Mouse (Mus musculus): ENCODE measurements at regions not wholly inside any gene's neighbourhood (a gene's known extent, or its start where the extent isn't known, plus 50 kb on each side); places are given as distances from the start of the nearest gene placed in this dataset.
A peak's percentile ranks its signal among the peaks of the same experiment; 100 is the strongest.

DNA sequence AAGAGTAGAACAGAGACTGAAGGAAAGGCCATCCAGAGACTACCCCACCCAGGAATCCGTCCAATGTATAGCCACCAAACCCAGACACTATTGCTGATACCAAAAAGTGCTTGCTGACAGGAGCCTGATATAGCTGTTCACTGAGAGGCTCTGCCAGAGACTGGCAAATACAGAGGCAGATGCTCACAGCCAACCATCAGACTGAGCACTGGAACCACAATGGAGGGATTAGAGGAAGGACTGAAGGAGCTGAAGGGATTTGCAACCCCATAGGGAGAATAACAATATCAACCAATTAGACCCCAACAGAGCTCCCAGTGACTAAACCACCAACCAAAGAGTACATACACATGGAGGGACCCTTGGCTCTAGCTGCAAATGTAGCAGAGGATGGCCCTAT lies 1389.8 kb upstream of the Zeb2 start:
- 24% methylated on average over 1 of the region's 1 CpGs for WGBS
- no peak for ATAC-seq

DNA sequence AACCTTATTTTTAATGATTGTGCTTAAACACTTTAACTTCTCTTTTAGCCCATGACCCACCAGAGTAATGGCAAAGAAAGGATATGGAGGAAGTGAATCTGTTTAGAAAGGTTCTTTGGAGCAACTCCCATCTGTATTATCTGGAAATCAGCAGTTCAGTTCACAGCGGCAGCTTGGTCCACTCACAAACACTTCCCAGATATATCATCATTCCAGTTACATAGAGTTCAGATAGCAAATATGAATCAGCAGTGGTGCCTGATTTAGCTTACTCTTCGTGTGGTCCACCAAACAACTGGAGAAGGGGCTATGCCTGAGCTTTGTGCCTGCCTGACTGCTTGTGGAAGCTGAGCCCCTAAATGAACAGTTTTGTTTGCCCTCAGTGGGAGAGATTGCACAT lies 1385.9 kb upstream of the Zeb2 start:
- Histone ChIP-seq H3K9me3 (ENCODE audit: control insufficient read depth, low read length) (no peaks in the 10 kb centered on the region), H3K4me3 (replicated peaks; ENCODE audit: low read length) (no peak overlapping the region), H3K9ac (replicated peaks; ENCODE audit: low read depth, low read length) (no peak overlapping the region), H3K27me3 (replicated peaks; ENCODE audit: control insufficient read depth, insufficient read depth, low read length) (no peaks in the 10 kb centered on the region), H3K4me2 (ENCODE audit: low read length) (no peak overlapping the region), H3K4me1 (replicated peaks; ENCODE audit: control insufficient read depth, insufficient read depth, low read length) (no peaks in the 10 kb centered on the region), H3K27ac (ENCODE audit: low read length) (no peak overlapping the region), H3K36me3 (ENCODE audit: control insufficient read depth, insufficient read depth) (no peaks in the 10 kb centered on the region)
- WGBS = 89% methylated on average over 2 of the region's 2 CpGs
- no peak for ATAC-seq

More for the DNA sequence above, 1389.8 kb upstream of the Zeb2 start:
- Histone ChIP-seq H3K36me3 (ENCODE audit: control insufficient read depth, insufficient read depth) (no peaks in the 10 kb centered on the region), H3K27ac (ENCODE audit: low read length) (no peak overlapping the region), H3K9me3 (ENCODE audit: control insufficient read depth, low read length) (no peaks in the 10 kb centered on the region), H3K9ac (replicated peaks; ENCODE audit: low read depth, low read length) (no peak overlapping the region), H3K4me2 (ENCODE audit: low read length) (no peak overlapping the region), H3K4me3 (replicated peaks; ENCODE audit: low read length) (no peak overlapping the region), H3K4me1 (replicated peaks; ENCODE audit: control insufficient read depth, insufficient read depth, low read length) (no peaks in the 10 kb centered on the region), H3K27me3 (replicated peaks; ENCODE audit: control insufficient read depth, insufficient read depth, low read length) (no peaks in the 10 kb centered on the region)

DNA sequence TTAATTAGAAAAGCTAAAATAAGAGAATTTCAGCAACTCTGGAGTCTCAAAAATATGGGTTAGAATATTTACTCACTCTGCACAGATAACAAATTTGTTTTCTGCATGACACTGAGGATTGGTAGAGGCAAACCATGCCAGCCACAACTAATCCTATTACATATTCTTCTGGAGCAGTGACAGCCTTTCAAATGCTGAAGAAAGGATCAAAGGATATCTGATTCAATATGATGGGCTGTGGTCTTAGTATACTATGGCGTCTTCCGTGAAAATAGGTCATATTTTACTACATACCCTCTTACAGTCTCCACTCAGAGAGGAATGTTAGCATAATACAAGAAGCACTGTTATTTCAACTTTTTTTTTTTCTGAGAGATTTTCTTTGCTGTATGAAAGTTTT lies 1375.1 kb upstream of the Zeb2 start:
- H3K4me2 ChIP-seq (ENCODE audit: low read length) = no peak overlapping the region
- H3K27ac ChIP-seq (ENCODE audit: low read length) = no peak overlapping the region
- no peak overlapping the region for H3K4me3 ChIP-seq (replicated peaks; ENCODE audit: low read length)
- no peaks in the 10 kb centered on the region for H3K4me1 ChIP-seq (replicated peaks; ENCODE audit: control insufficient read depth, insufficient read depth, low read length)
- no peak for ATAC-seq
- no peaks in the 10 kb centered on the region; the same call in 1 of the 2 replicates for H3K9me3 ChIP-seq (ENCODE audit: control insufficient read depth, low read length)
- 33% methylated on average over 2 of the region's 2 CpGs for WGBS
- H3K36me3 ChIP-seq (ENCODE audit: control insufficient read depth, insufficient read depth) = no peaks in the 10 kb centered on the region
- no peaks in the 10 kb centered on the region for H3K27me3 ChIP-seq (replicated peaks; ENCODE audit: control insufficient read depth, insufficient read depth, low read length)
- no peak overlapping the region for H3K9ac ChIP-seq (replicated peaks; ENCODE audit: low read depth, low read length)

DNA sequence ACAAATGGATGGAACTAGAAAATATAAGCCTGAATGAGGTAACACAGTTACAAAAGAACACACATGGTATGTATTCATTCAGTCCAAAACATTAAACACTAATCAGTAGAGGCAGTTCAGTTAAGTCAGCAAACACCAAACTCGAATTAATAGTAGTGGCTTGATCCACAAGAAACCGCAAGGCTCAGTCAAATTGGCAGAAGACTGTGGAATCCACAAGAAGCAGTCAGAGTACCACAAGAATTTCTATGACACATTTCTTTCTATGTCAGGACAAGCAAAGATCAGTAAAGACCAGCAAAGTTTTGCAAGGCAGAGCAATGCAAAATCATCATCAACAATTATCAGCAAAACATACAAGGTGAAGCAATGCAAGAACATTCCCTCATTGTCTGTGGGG lies 1373.9 kb upstream of the Zeb2 start:
- no peaks in the 10 kb centered on the region; the same call in 1 of the 2 replicates for H3K9me3 ChIP-seq (ENCODE audit: control insufficient read depth, low read length)
- WGBS = 94% methylated on average over 2 of the region's 2 CpGs
- H3K36me3 ChIP-seq (ENCODE audit: control insufficient read depth, insufficient read depth) = no peaks in the 10 kb centered on the region
- H3K4me1 ChIP-seq (replicated peaks; ENCODE audit: control insufficient read depth, insufficient read depth, low read length) = no peaks in the 10 kb centered on the region
- H3K4me3 ChIP-seq (replicated peaks; ENCODE audit: low read length) = no peak overlapping the region
- no peak overlapping the region for H3K4me2 ChIP-seq (ENCODE audit: low read length)
- H3K27me3 ChIP-seq (replicated peaks; ENCODE audit: control insufficient read depth, insufficient read depth, low read length) = no peaks in the 10 kb centered on the region
- no peak for ATAC-seq
- no peak overlapping the region for H3K9ac ChIP-seq (replicated peaks; ENCODE audit: low read depth, low read length)
- H3K27ac ChIP-seq (ENCODE audit: low read length) = no peak overlapping the region

DNA sequence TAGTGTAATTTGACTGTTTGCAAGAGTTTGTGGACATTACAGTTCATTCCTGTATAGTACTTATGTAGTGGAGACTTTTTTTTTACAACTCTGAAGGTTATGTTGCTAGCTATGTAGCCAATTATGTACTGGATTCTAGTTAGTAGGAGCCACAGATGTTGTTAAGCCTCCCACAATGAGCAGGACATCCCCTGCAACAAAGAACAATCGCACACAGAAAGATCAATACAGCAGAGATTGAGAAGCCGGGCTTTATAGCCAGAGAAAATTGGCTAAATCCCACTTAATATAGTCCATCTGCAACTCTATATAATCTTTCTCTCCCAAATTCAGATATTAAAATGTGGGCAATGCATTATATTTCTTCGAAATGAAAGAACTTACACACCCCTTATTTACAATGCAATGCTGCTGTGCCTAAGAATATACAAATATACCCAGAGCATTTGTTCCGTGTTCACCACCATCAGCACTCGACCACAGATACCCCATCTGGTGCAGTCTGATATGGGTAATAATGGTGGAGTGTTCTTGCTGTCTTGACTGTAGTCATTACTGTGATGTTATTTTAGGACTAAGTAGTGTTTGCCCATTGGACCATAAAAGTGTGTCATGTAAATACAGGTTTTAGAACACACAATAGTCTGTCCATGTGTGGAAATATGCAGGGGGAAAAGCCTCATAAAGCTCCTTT lies 1351.9 kb upstream of the Zeb2 start:
- WGBS = 58% methylated on average over 5 of the region's 5 CpGs

DNA sequence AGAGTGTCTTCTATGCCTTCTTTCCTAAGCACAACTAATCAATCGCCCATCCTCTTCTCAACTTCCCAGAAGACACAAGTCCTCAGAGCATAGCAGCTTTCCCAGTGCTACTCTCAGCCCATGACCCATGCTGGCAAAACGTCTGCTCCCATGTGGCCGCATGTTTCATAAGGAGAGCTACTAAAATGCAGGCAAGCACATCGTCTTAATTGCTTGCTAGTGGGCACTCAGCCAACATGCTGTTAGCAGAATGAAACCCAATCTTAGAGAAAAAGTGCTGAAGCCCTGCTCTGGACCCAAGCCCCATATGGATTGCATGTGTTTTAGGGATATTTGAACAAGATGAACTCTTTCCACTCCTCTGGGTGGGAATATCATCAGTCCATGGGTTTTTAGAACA lies 1348.2 kb upstream of the Zeb2 start:
- Histone ChIP-seq H3K4me1 (replicated peaks; ENCODE audit: control insufficient read depth, insufficient read depth, low read length) (peaks cover 4% of the 10 kb centered on the region; the same call in 1 of the 2 replicates), H3K4me3 (replicated peaks; ENCODE audit: low read length) (no peak overlapping the region), H3K4me2 (ENCODE audit: low read length) (no peak overlapping the region), H3K27ac (ENCODE audit: low read length) (no peak overlapping the region), H3K36me3 (ENCODE audit: control insufficient read depth, insufficient read depth) (no peaks in the 10 kb centered on the region), H3K9ac (replicated peaks; ENCODE audit: low read depth, low read length) (no peak overlapping the region), H3K27me3 (replicated peaks; ENCODE audit: control insufficient read depth, insufficient read depth, low read length) (no peaks in the 10 kb centered on the region), H3K9me3 (ENCODE audit: control insufficient read depth, low read length) (no peaks in the 10 kb centered on the region)
- 23% methylated on average over 4 of the region's 4 CpGs for WGBS
- peak; percentile 77 for ATAC-seq

More for the DNA sequence above, 1351.9 kb upstream of the Zeb2 start:
- H3K4me1 ChIP-seq (replicated peaks; ENCODE audit: control insufficient read depth, insufficient read depth, low read length) = peaks cover 4% of the 10 kb centered on the region; the same call in 1 of the 2 replicates
- no peaks in the 10 kb centered on the region for H3K36me3 ChIP-seq (ENCODE audit: control insufficient read depth, insufficient read depth)
- no peak for ATAC-seq
- no peak overlapping the region for H3K4me3 ChIP-seq (replicated peaks; ENCODE audit: low read length)
- H3K4me2 ChIP-seq (ENCODE audit: low read length) = no peak overlapping the region
- H3K27ac ChIP-seq (ENCODE audit: low read length) = no peak overlapping the region
- H3K9ac ChIP-seq (replicated peaks; ENCODE audit: low read depth, low read length) = no peak overlapping the region
- no peaks in the 10 kb centered on the region for H3K27me3 ChIP-seq (replicated peaks; ENCODE audit: control insufficient read depth, insufficient read depth, low read length)
- H3K9me3 ChIP-seq (ENCODE audit: control insufficient read depth, low read length) = no peaks in the 10 kb centered on the region

DNA sequence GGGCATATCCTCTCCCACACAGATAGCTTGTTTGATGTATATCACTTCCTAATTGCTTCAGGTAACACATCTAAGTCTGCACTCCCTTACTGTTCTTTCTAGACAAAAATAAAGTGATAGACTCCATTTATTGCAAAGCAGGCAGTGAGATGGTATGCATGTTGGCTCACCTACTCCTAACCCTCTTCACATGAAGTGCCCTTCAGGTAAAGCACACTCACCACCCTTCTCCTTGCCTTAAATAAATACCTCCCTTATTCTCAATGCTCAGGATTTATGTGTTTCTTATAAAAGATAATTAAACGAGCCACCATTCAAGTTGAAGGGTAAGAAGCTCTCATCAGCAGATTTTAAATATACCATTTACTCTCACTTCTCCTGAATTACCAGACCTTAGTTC lies 1347.7 kb upstream of the Zeb2 start:
- no peaks in the 10 kb centered on the region for H3K27me3 ChIP-seq (replicated peaks; ENCODE audit: control insufficient read depth, insufficient read depth, low read length)
- no peak overlapping the region for H3K27ac ChIP-seq (ENCODE audit: low read length)
- H3K4me3 ChIP-seq (replicated peaks; ENCODE audit: low read length) = no peak overlapping the region
- no peak for ATAC-seq
- no peaks in the 10 kb centered on the region for H3K9me3 ChIP-seq (ENCODE audit: control insufficient read depth, low read length)
- H3K4me2 ChIP-seq (ENCODE audit: low read length) = no peak overlapping the region
- no peaks in the 10 kb centered on the region for H3K36me3 ChIP-seq (ENCODE audit: control insufficient read depth, insufficient read depth)
- WGBS = 73% methylated on average over 1 of the region's 1 CpGs
- peaks cover 4% of the 10 kb centered on the region; the same call in 1 of the 2 replicates for H3K4me1 ChIP-seq (replicated peaks; ENCODE audit: control insufficient read depth, insufficient read depth, low read length)
- H3K9ac ChIP-seq (replicated peaks; ENCODE audit: low read depth, low read length) = no peak overlapping the region

DNA sequence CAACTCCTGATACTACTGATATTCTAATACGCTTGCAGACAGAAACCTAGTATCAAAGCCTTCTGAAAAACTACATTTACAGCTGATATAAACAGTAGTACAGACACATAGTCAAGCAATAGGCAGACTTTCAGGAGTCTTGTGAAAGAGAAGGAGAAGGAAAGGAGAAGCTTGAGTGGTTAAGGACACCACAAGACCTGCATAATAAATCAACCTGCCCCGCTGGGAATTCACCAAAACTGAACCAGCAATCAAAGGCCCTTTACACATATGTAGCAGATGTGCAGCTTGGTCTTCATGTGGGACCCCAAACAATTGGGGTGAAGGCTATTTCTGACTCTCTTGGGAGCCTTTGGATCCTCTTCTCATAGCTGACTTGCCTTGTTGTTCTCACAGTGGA lies 1345.5 kb upstream of the Zeb2 start:
- H3K4me3 ChIP-seq (replicated peaks; ENCODE audit: low read length) = no peak overlapping the region
- no peak overlapping the region for H3K4me2 ChIP-seq (ENCODE audit: low read length)
- WGBS = 92% methylated on average over 2 of the region's 2 CpGs
- no peaks in the 10 kb centered on the region for H3K9me3 ChIP-seq (ENCODE audit: control insufficient read depth, low read length)
- peaks cover 4% of the 10 kb centered on the region; the same call in 1 of the 2 replicates for H3K4me1 ChIP-seq (replicated peaks; ENCODE audit: control insufficient read depth, insufficient read depth, low read length)
- H3K27ac ChIP-seq (ENCODE audit: low read length) = no peak overlapping the region
- H3K9ac ChIP-seq (replicated peaks; ENCODE audit: low read depth, low read length) = no peak overlapping the region
- ATAC-seq = no peak
- no peaks in the 10 kb centered on the region for H3K36me3 ChIP-seq (ENCODE audit: control insufficient read depth, insufficient read depth)
- no peaks in the 10 kb centered on the region for H3K27me3 ChIP-seq (replicated peaks; ENCODE audit: control insufficient read depth, insufficient read depth, low read length)

DNA sequence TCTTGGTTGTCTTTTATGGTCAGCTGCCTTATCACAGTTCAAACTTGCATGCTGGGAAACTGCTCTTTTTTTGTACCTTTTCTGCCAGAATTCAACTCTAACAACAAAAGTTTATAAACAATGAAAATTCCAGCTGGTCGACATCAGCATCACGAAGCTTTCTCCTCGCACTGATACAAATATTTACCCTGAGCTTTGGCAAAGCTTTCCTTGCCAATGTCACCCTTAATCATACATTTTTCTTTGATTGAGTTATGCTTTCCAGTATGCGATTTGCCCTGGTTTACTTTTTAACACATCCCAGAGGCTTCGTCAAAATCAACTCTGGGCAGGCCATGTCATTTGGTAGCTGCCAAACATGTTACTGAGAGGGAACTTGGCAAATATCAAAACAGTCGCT lies 1333.5 kb upstream of the Zeb2 start:
- Histone ChIP-seq H3K4me1 (replicated peaks; ENCODE audit: control insufficient read depth, insufficient read depth, low read length) (no peaks in the 10 kb centered on the region), H3K27ac (ENCODE audit: low read length) (no peak overlapping the region), H3K4me2 (ENCODE audit: low read length) (no peak overlapping the region), H3K4me3 (replicated peaks; ENCODE audit: low read length) (no peak overlapping the region), H3K9ac (replicated peaks; ENCODE audit: low read depth, low read length) (no peak overlapping the region), H3K9me3 (ENCODE audit: control insufficient read depth, low read length) (no peaks in the 10 kb centered on the region), H3K27me3 (replicated peaks; ENCODE audit: control insufficient read depth, insufficient read depth, low read length) (no peaks in the 10 kb centered on the region), H3K36me3 (ENCODE audit: control insufficient read depth, insufficient read depth) (no peaks in the 10 kb centered on the region)
- 45% methylated on average over 6 of the region's 6 CpGs for whole genome bisulfite sequencing
- ATAC-seq = no peak

DNA sequence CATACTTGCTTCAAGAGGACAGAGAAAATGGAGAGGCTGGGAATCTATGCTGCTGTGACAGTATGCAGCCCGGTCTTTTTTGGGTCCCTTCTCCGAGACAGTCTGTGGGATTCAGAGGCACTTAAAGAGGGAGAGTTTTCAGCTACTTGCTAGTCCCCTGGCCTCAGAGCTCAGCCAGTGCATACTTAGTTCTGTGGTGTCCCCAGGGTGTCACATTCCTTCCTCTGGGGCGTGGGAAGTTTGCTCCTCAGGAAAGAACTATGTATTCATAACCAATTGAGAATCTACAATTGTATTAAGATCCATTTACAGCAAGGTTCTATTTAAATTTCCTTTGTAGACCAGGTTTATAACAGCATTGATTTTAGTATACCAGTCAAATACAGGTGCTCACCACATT lies 1328.1 kb upstream of the Zeb2 start:
- ATAC-seq = no peak
- H3K9me3 ChIP-seq (ENCODE audit: control insufficient read depth, low read length) = no peaks in the 10 kb centered on the region
- H3K36me3 ChIP-seq (ENCODE audit: control insufficient read depth, insufficient read depth) = no peaks in the 10 kb centered on the region
- no peak overlapping the region for H3K9ac ChIP-seq (replicated peaks; ENCODE audit: low read depth, low read length)
- WGBS = 74% methylated on average over 3 of the region's 3 CpGs
- no peak overlapping the region for H3K4me3 ChIP-seq (replicated peaks; ENCODE audit: low read length)
- H3K4me1 ChIP-seq (replicated peaks; ENCODE audit: control insufficient read depth, insufficient read depth, low read length) = peaks cover 6% of the 10 kb centered on the region
- no peak overlapping the region for H3K27ac ChIP-seq (ENCODE audit: low read length)
- no peak overlapping the region for H3K4me2 ChIP-seq (ENCODE audit: low read length)
- H3K27me3 ChIP-seq (replicated peaks; ENCODE audit: control insufficient read depth, insufficient read depth, low read length) = no peaks in the 10 kb centered on the region
